In genomic region chr15:82964266-82964825, GRCm38 (mm10) we compare ENCODE assay signal across 8 mouse cellular contexts. TPM values are rescaled to one million over a fixed set of nuclear protein-coding genes. Genes with fewer than 3 reads are reported as not detected.
DNase-seq lines count a peak whose midpoint lies in the region; ATAC-seq and TF ChIP-seq lines count a peak whose summit lies in the region.
"Had no signal": no experiment of that assay in that cellular context is flagged by ENCODE, and none has a peak within 500 bp of the region (broad histone marks: within the 10 kb centered on the region; RNA-seq: fewer than 3 reads in every experiment).

No protein-coding gene starts in this region.

- WGBS in lung, embryonic 15.5 days, result 65% methylated on average over 14 of the region's 14 CpGs
- WGBS in lung, postnatal 0 days, result 79% methylated on average over 14 of the region's 14 CpGs
- 53% methylated on average over 14 of the region's 14 CpGs for WGBS in hindbrain, embryonic 13.5 days
- WGBS in neural tube, embryonic 14.5 days, result 45% methylated on average over 14 of the region's 14 CpGs

- no peak for TF ChIP-seq CTCF in lung, postnatal 0 days (IDR thresholded peaks at IDR 0.05)

- H3K9me3 ChIP-seq in lung, embryonic 15.5 days, result no peaks in the 10 kb centered on the region
- H3K9me3 ChIP-seq in lung, postnatal 0 days (ENCODE audit: low read length), result no peaks in the 10 kb centered on the region
- H3K9me3 ChIP-seq in hindbrain, embryonic 13.5 days, result no peaks in the 10 kb centered on the region
- H3K9me3 ChIP-seq in neural tube, embryonic 14.5 days (ENCODE audit: control insufficient read depth, low read length), result no peaks in the 10 kb centered on the region

- no peaks in the 10 kb centered on the region for H3K36me3 ChIP-seq in lung, embryonic 15.5 days
- H3K36me3 ChIP-seq in lung, postnatal 0 days (ENCODE audit: insufficient read depth, low read length), result no peaks in the 10 kb centered on the region
- no peaks in the 10 kb centered on the region for H3K36me3 ChIP-seq in hindbrain, embryonic 13.5 days
- no peaks in the 10 kb centered on the region for H3K36me3 ChIP-seq in neural tube, embryonic 14.5 days (ENCODE audit: control insufficient read depth, insufficient read depth, low read length)

- peak overlapping the region; percentile 81 for H3K27ac ChIP-seq in lung, embryonic 15.5 days
- H3K27ac ChIP-seq in lung, postnatal 0 days (ENCODE audit: low read length), result no peak overlapping the region
- peak overlapping the region; percentile 83 for H3K27ac ChIP-seq in hindbrain, embryonic 13.5 days
- H3K27ac ChIP-seq in neural tube, embryonic 14.5 days (ENCODE audit: low read depth, low read length), result peak overlapping the region; percentile 78

- TF ChIP-seq EP300 in lung, postnatal 0 days (IDR thresholded peaks at IDR 0.05), result no peak

- DNase-seq in lung, postnatal 0 days (ENCODE audit: low spot score), result no peak
- peak; percentile 75 to 77 for DNase-seq in cerebellum, postnatal 25 days
- DNase-seq in yolk sac, embryonic 10.5 days (ENCODE audit: low spot score), result no peak
- DNase-seq in lung, adult 18-20 months, result no peak

- H3K4me2 ChIP-seq in lung, embryonic 15.5 days, result peak overlapping the region; percentile 92
- H3K4me2 ChIP-seq in lung, postnatal 0 days (replicated peaks; ENCODE audit: low read depth, low read length), result no peak overlapping the region
- H3K4me2 ChIP-seq in hindbrain, embryonic 13.5 days, result peak overlapping the region; percentile 51
- H3K4me2 ChIP-seq in neural tube, embryonic 14.5 days (ENCODE audit: low read depth, low read length), result no peak overlapping the region; the same call in 1 of the 2 replicates

- peak overlapping the region; percentile 57 for H3K4me3 ChIP-seq in lung, embryonic 15.5 days
- H3K4me3 ChIP-seq in lung, postnatal 0 days (ENCODE audit: low read depth, low read length), result no peak overlapping the region
- peak overlapping the region; percentile 57; the same call in 1 of the 2 replicates for H3K4me3 ChIP-seq in hindbrain, embryonic 13.5 days
- no peak overlapping the region; the same call in 1 of the 2 replicates for H3K4me3 ChIP-seq in neural tube, embryonic 14.5 days (ENCODE audit: low read depth, low read length)
- H3K4me3 ChIP-seq: erythroblast, embryonic 14.5 days had no signal

- H3K27me3 ChIP-seq in lung, embryonic 15.5 days, result peaks cover 48% of the 10 kb centered on the region
- peaks cover 19% of the 10 kb centered on the region for H3K27me3 ChIP-seq in lung, postnatal 0 days (replicated peaks; ENCODE audit: insufficient read depth, low read length)
- peaks cover 62% of the 10 kb centered on the region for H3K27me3 ChIP-seq in hindbrain, embryonic 13.5 days
- H3K27me3 ChIP-seq in neural tube, embryonic 14.5 days (ENCODE audit: control insufficient read depth, insufficient read depth, low read length), result peaks cover 7% of the 10 kb centered on the region

- peaks cover 53% of the 10 kb centered on the region for H3K4me1 ChIP-seq in lung, embryonic 15.5 days
- 0 out of 2 replicates have a peak, but pooled peaks cover 5% of the 10 kb centered on the region for H3K4me1 ChIP-seq in lung, postnatal 0 days (ENCODE audit: insufficient read depth, low read depth, low read length)
- peaks cover 79% of the 10 kb centered on the region for H3K4me1 ChIP-seq in hindbrain, embryonic 13.5 days (replicated peaks)
- H3K4me1 ChIP-seq in neural tube, embryonic 14.5 days (ENCODE audit: control insufficient read depth, insufficient read depth, low read length), result peaks cover 65% of the 10 kb centered on the region

- H3K9ac ChIP-seq in lung, embryonic 15.5 days, result 0 out of 2 replicates have a peak overlapping the region, but pooled peaks have one; percentile 47
- H3K9ac ChIP-seq in lung, postnatal 0 days (replicated peaks; ENCODE audit: low read depth), result no peak overlapping the region
- H3K9ac ChIP-seq in hindbrain, embryonic 13.5 days, result peak overlapping the region; percentile 63; the same call in 1 of the 2 replicates
- H3K9ac ChIP-seq in neural tube, embryonic 14.5 days (replicated peaks; ENCODE audit: low read depth, low read length), result no peak overlapping the region

- ATAC-seq in lung, embryonic 15.5 days (ENCODE audit: borderline replicate concordance, extremely low read depth, low FRiP score, low TSS enrichment), result no peak
- ATAC-seq in lung, postnatal 0 days, result no peak
- ATAC-seq in hindbrain, embryonic 13.5 days (ENCODE audit: low FRiP score), result peak; percentile 33; the same call in 1 of the 2 replicates
- ATAC-seq in neural tube, embryonic 14.5 days (ENCODE audit: low read depth), result no peak

RNA-seq across cellular contexts. Expression of gene Tcf20, which starts 23.3 kb away (rescaled TPM):
- 7.2 TPM in 2 replicates for polyA plus RNA-seq in lung, embryonic 15.5 days (2015; fragmentation: Nextera tagmentation; extraction: Ambion mirVana)
- polyA plus RNA-seq in lung, postnatal 0 days (2015; fragmentation: Nextera tagmentation; extraction: Ambion mirVana), result 6.1 and 7.3 TPM in 2 replicates
- 11.8 and 12.6 TPM in 2 replicates for polyA plus RNA-seq in hindbrain, embryonic 13.5 days (2015; fragmentation: Nextera tagmentation; extraction: Ambion mirVana)
- polyA plus RNA-seq in neural tube, embryonic 14.5 days (2014; fragmentation: Nextera tagmentation; extraction: Ambion mirVana), result 15.4 and 16.3 TPM in 2 replicates

Comparison
In these comparisons a context has a peak if more than half of its experiments do, and no peak if none do; other contexts are left out.
1. H3K4me2 ChIP-seq: peak in lung, embryonic 15.5 days (single experiment) and hindbrain, embryonic 13.5 days (single experiment); none in lung, postnatal 0 days (single experiment) and neural tube, embryonic 14.5 days (single experiment).
2. H3K4me3 ChIP-seq: peak in lung, embryonic 15.5 days (single experiment) and hindbrain, embryonic 13.5 days (single experiment); none in lung, postnatal 0 days (single experiment) and neural tube, embryonic 14.5 days (single experiment).
3. H3K9ac ChIP-seq: peak in lung, embryonic 15.5 days (single experiment) and hindbrain, embryonic 13.5 days (single experiment); none in lung, postnatal 0 days (single experiment) and neural tube, embryonic 14.5 days (single experiment).
4. DNase-seq: peak in cerebellum, postnatal 25 days (2 of 2); none in lung, postnatal 0 days (single experiment), yolk sac, embryonic 10.5 days (single experiment) and lung, adult 18-20 months (0 of 2).